Mouse (Mus musculus) ES-E14 (cell line): ENCODE data around the gene Rubcn. TPM values are rescaled to one million over a fixed set of nuclear protein-coding genes. Genes with fewer than 3 reads are reported as not detected.

Experiments used
- DNase-seq: peaks from one replicate; pipeline ENCODE4 v3.0.0-alpha.2; 2013; ENCODE audit warnings: low read depth, low spot score
- H3K27ac ChIP-seq: 2 replicates; pipeline ENCODE4 v1.5.1; 2012; ENCODE audit warnings: low read depth, mild to moderate bottlenecking, low read length, moderate library complexity, mixed read lengths; ENCODE audit not compliant: poor library complexity, insufficient read depth, severe bottlenecking
- H3K36me3 ChIP-seq: 2 replicates; pipeline ENCODE4 v1.6.1; 2012; ENCODE audit warnings: mild to moderate bottlenecking, low read length, moderate library complexity, mixed read lengths; ENCODE audit not compliant: control insufficient read depth, poor library complexity, insufficient read depth, severe bottlenecking
- H3K4me1 ChIP-seq, 2 experiments: fragments of 150-350 bp in 1 of 2; sonication (generic) in 1 of 2; 2 replicates each; pipeline ENCODE4 v1.6.1; 2012; ENCODE audit warnings: low read length in 2 of 2, mild to moderate bottlenecking in 1 of 2, mixed read lengths in 1 of 2; ENCODE audit not compliant: control insufficient read depth in 2 of 2, insufficient read depth in 2 of 2, poor library complexity in 1 of 2
- H3K4me3 ChIP-seq, 2 experiments: fragments of 150-350 bp in 1 of 2; sonication (generic) in 1 of 2; 2 replicates each; pipeline ENCODE4 v1.5.1; 2012; ENCODE audit warnings: low read length in 2 of 2, low read depth in 1 of 2, mild to moderate bottlenecking in 1 of 2, mixed read lengths in 1 of 2; ENCODE audit not compliant: insufficient read depth in 1 of 2, poor library complexity in 1 of 2, severe bottlenecking in 1 of 2
- H3K9ac ChIP-seq: 2 replicates; pipeline ENCODE4 v1.6.1; 2012; ENCODE audit warnings: low read depth, mild to moderate bottlenecking, low read length, mixed read lengths; ENCODE audit not compliant: poor library complexity, insufficient read depth, severe bottlenecking
- H3K9me3 ChIP-seq: fragments of 150-350 bp; sonication (generic); 2 replicates; pipeline ENCODE4 v1.6.1; 2012; ENCODE audit warnings: low read depth, mild to moderate bottlenecking, low read length; ENCODE audit not compliant: control insufficient read depth, insufficient read depth
- CHD2 ChIP-seq: IDR thresholded peaks from 2 replicates; pipeline ENCODE4 v1.6.1; 2014; ENCODE audit warnings: mild to moderate bottlenecking, low read depth, low read length, inconsistent platforms
- HCFC1 ChIP-seq: IDR thresholded peaks from 2 replicates; pipeline ENCODE4 v1.6.1; 2012; ENCODE audit warnings: low read length, inconsistent platforms, borderline replicate concordance; ENCODE audit not compliant: insufficient read depth
- MAFK ChIP-seq: IDR thresholded peaks from 2 replicates; pipeline ENCODE4 v1.6.1; 2014; ENCODE audit warnings: mild to moderate bottlenecking, low read depth, low read length, inconsistent platforms; ENCODE audit not compliant: insufficient read depth
- ZC3H11A ChIP-seq: IDR thresholded peaks from 2 replicates; pipeline ENCODE4 v1.6.1; 2012; ENCODE audit warnings: low read depth, mild to moderate bottlenecking, inconsistent platforms, low read length, borderline replicate concordance
- ZNF384 ChIP-seq: IDR thresholded peaks from 2 replicates; pipeline ENCODE4 v1.6.1; 2012; ENCODE audit warnings: low read depth, low read length, inconsistent platforms
- in situ Hi-C, 2 experiments: fragments of 600-800 bp; cut with MboI; formaldehyde crosslinking; loops; one replicate each; pipeline ENCODE4 v1.15.1; 2025; ENCODE audit warnings: low sequenced_read_pairs in 2 of 2, inconsistent platforms in 1 of 2; ENCODE audit not compliant: unreplicated experiment in 2 of 2
- total RNA-seq: library from RNA; depleted of rRNA; stranded (reverse); fragments of 300-350 nt; gene quantifications from 2 replicates; pipeline ENCODE4 v1.2.3, GENCODE M21; 2012

The Rubcn gene
- total RNA-seq, 1 experiment: 19.4 TPM

DNA sequence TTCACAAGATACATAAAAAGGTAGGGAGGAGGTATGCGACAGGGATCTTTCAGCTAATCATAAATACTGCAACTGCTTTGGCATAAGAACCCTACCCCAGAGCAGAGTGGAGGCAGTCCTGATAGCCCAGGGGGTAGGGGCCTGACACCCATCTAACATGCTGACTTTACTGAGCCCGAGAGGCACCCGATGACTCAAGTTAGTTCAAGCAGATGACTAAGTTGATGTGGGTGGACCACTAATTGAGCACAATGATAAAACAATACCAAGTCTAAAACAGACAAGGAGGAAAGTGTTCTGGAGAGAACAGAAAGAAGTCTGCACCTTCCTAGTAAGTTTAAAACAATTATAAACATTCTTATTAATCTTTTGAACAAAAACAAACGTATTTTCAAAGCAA, 46.1 kb downstream of the Rubcn start:
- H3K9me3 ChIP-seq: no peaks in the 10 kb centered on the region
- DNase-seq: no peak
- in situ Hi-C loops: no loop called here
- no peak for TF ChIP-seq ZNF384
- TF ChIP-seq ZC3H11A: no peak
- TF ChIP-seq HCFC1: no peak
- TF ChIP-seq CHD2: no peak
- no peak for TF ChIP-seq MAFK
- no peak overlapping the region for H3K27ac ChIP-seq
- 0 out of 4 replicates have a peak, but pooled peaks cover 0 to 3% of the 10 kb centered on the region in 2 experiments for H3K4me1 ChIP-seq
- H3K4me3 ChIP-seq: no peak overlapping the region
- no peak overlapping the region for H3K9ac ChIP-seq
- H3K36me3 ChIP-seq: peaks cover 3% of the 10 kb centered on the region; the same call in 1 of the 2 replicates

DNA sequence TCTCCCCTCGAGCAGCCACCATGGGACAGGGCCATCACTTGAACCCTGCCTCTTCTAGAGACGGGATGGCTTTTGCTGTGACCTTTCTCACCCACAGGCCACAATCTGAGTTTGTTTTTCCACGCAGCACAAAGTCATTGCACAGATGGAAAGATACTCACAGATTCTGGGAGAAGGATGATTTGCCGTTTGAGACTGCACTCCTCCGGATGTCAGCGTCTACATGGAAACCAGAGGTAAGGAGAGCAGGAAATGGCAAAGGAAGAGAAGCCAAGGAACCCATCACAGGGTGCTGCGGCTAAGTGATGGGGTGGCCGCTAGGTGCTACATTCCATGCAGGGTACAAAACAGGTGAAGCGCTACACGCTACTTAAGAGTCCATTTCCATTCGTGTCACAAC, 48.5 kb downstream of the Rubcn start:
- H3K9ac ChIP-seq: no peak overlapping the region
- no peak for DNase-seq
- H3K4me1 ChIP-seq: peaks cover 11 to 17% of the 10 kb centered on the region in 2 experiments; a peak in 3 of 4 replicates
- TF ChIP-seq HCFC1 (no peak), ZNF384 (no peak), ZC3H11A (no peak), MAFK (no peak), CHD2 (no peak)
- H3K9me3 ChIP-seq: no peaks in the 10 kb centered on the region
- H3K27ac ChIP-seq: no peak overlapping the region
- H3K4me3 ChIP-seq: no peak overlapping the region
- H3K36me3 ChIP-seq: peaks cover 14% of the 10 kb centered on the region; the same call in 1 of the 2 replicates
- in situ Hi-C loops: no loop called here

DNA sequence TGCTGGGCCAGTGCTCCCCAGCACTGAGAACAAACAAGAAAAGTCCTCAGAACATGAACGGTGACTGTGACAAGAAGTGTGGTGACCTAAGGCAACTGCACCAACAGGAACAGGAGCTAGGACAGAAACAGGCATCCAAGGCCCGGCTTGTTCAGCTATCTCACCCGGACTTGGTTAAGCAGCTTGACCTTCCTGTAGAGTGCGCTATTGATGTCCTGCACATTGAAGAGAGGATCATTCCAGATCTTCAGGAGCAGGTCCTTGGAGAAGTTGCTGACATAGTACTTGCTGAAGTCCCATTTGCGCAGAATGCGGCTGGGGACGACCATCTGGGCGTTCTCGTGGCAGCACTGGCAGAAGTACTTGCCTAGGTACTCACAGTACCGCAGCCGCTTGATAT, 51.0 kb downstream of the Rubcn start:
- H3K36me3 ChIP-seq: peaks cover 17% of the 10 kb centered on the region
- no peaks in the 10 kb centered on the region for H3K9me3 ChIP-seq
- no peak overlapping the region for H3K27ac ChIP-seq
- no peak overlapping the region for H3K9ac ChIP-seq
- TF ChIP-seq ZNF384 (no peak), MAFK (no peak), ZC3H11A (no peak), CHD2 (no peak), HCFC1 (no peak)
- H3K4me3 ChIP-seq: no peak overlapping the region
- peaks cover 11 to 22% of the 10 kb centered on the region in 2 experiments; a peak in 3 of 4 replicates for H3K4me1 ChIP-seq
- DNase-seq: no peak
- in situ Hi-C loops: no loop called here

DNA sequence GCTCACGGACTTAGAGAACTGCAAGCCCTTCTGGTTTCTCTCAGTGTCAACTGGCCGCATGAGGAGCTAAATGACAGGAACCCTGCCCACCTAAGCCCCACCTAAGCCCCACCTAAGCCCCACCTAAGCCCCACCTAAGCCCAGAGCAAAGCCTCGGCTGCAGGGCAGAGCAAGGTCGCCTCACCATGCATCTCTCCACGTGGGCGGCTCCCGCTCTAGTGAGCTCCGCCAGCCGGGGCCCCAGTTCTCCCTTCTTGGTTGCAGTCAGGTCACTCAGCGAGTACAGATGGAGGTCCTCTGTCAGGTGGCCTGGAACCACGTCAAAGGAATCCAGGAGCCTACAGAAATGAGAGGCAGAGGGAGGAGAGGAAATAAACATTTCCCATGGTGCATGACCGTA, 52.2 kb downstream of the Rubcn start:
- TF ChIP-seq ZNF384 (no peak), MAFK (no peak), ZC3H11A (no peak), CHD2 (no peak), HCFC1 (no peak)
- Histone ChIP-seq H3K4me3 (no peak overlapping the region), H3K4me1 (peaks cover 11 to 22% of the 10 kb centered on the region in 2 experiments; a peak in 3 of 4 replicates), H3K9ac (no peak overlapping the region), H3K27ac (no peak overlapping the region), H3K9me3 (no peaks in the 10 kb centered on the region), H3K36me3 (peaks cover 17% of the 10 kb centered on the region)
- in situ Hi-C loops: no loop called here
- no peak for DNase-seq
